Mouse (Mus musculus) heart, embryonic 12.5 days (tissue): ENCODE results near the gene Zfp961. TPM values are rescaled to one million over a fixed set of nuclear protein-coding genes. Genes with fewer than 3 reads are reported as not detected.
A peak's percentile ranks its signal among the peaks of the same experiment; 100 is the strongest.
"Not testable (repeated sequence)": the region's sequence is repeated elsewhere in the genome, so short reads cannot be mapped to it uniquely, and the experiment has no call there.

Experiments
- ATAC-seq: fragments of 200-750 bp; cut with Nextera tagmentation; 2 replicates; pipeline ENCODE4 v1.8.0; 2017; ENCODE audit warnings: moderate TSS enrichment, moderate library complexity; ENCODE audit not compliant: insufficient number of reproducible peaks, low FRiP score
- H3K27ac ChIP-seq: fragments of 300-500 bp; sonication (generic); 2 replicates; pipeline ENCODE4 v1.5.1; 2016; ENCODE audit warnings: mild to moderate bottlenecking, moderate library complexity; ENCODE audit not compliant: poor library complexity, severe bottlenecking
- H3K27me3 ChIP-seq: fragments of 300-500 bp; sonication (generic); replicated peaks from 2 replicates; pipeline ENCODE4 v1.6.1; 2016; ENCODE audit warnings: mild to moderate bottlenecking, moderate library complexity
- H3K36me3 ChIP-seq: fragments of 300-500 bp; sonication (generic); 2 replicates; pipeline ENCODE4 v1.6.1; 2016; ENCODE audit warnings: mild to moderate bottlenecking, moderate library complexity
- H3K4me1 ChIP-seq: fragments of 300-500 bp; sonication (generic); replicated peaks from 2 replicates; pipeline ENCODE4 v1.6.1; 2016; ENCODE audit warnings: mild to moderate bottlenecking
- H3K4me2 ChIP-seq: fragments of 300-500 bp; sonication (generic); 2 replicates; pipeline ENCODE4 v1.6.1; 2016; ENCODE audit warnings: mild to moderate bottlenecking, moderate library complexity
- H3K4me3 ChIP-seq: fragments of 300-500 bp; sonication (generic); 2 replicates; pipeline ENCODE4 v1.5.1; 2016; ENCODE audit warnings: mild to moderate bottlenecking
- H3K9ac ChIP-seq: fragments of 300-500 bp; sonication (generic); 2 replicates; pipeline ENCODE4 v1.6.1; 2016; ENCODE audit warnings: mild to moderate bottlenecking, moderate library complexity
- H3K9me3 ChIP-seq: fragments of 300-500 bp; sonication (generic); replicated peaks from 2 replicates; pipeline ENCODE4 v1.6.1; 2016; ENCODE audit warnings: mild to moderate bottlenecking, moderate library complexity
- WGBS: fragments of 180-500 bp; shearing (Covaris S2); methylation state at CpG from one replicate; pipeline ENCODE4 v1.1.7; 2016; 5-methylcytosine and 5-hydroxymethylcytosine counted together
- polyA plus RNA-seq: library from polyadenylated mRNA; unstranded; fragments of >200 nt; fragmentation: Nextera tagmentation; extraction: Ambion mirVana; gene quantifications from 2 replicates; pipeline ENCODE4 v1.2.1, GENCODE M21; 2016

The Zfp961 gene
- polyA plus RNA-seq, 1 experiment from 2014 or later: 14.9 TPM

DNA sequence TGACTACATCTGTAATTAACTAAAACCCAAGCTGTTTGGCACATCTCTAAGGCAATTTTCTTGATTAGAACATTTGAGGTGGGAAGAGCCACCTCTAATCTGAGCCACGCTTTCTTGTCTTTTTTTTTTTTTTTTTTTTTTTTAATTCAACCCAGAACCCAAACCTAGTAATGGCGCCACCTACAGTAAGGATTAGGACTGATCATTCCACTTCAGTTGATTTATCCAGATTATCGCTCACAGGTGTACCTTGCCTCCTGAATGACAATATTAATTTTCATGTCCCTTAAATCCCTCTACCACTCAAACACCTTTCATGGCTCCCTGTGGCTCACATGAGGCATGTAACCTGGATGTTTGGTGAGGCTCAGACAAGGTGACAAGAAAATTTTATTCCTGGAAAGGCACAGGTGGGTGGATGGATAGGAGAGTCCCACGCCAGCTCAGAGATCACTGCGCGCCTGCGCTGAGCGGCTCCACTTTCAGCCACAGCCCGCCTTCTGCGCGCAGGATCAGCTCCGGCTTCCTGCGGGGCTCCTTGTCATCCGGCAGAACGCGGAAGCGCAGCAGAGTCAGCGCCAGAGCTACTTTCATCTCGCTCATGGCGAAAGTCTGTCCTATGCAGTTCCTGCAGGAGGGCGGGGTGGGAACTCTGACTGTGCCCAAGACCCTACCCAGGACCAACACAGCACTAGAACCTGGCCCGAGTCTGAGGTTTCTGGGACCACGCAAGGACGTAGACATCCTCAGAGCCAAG lies 37.5 kb downstream of the Zfp961 start:
- peak; percentile 69 for ATAC-seq
- H3K27ac ChIP-seq: no peak overlapping the region
- no peaks in the 10 kb centered on the region for H3K4me1 ChIP-seq
- H3K4me3 ChIP-seq: peak overlapping the region; percentile 57
- peak overlapping the region; percentile 64 for H3K9ac ChIP-seq
- H3K36me3 ChIP-seq: no peaks in the 10 kb centered on the region
- H3K9me3 ChIP-seq: no peaks in the 10 kb centered on the region; the same call in 1 of the 2 replicates
- peak overlapping the region; percentile 75 for H3K4me2 ChIP-seq
- WGBS: 9% methylated on average over 24 of the region's 24 CpGs
- no peaks in the 10 kb centered on the region for H3K27me3 ChIP-seq

- no peak for ATAC-seq
- no peaks in the 10 kb centered on the region; the same call in 1 of the 2 replicates for H3K9me3 ChIP-seq
- H3K4me3 ChIP-seq: peak overlapping the region; percentile 57
Observed at GRCm38 (mm10) chr8:71988867-71989599, 38.2 kb downstream of the Zfp961 start.

GRCm38 (mm10) chr8:71999434-71999833 lies 48.6 kb downstream of the Zfp961 start:
- WGBS: 42% methylated on average over 1 of the region's 1 CpGs
- H3K27me3 ChIP-seq: no peaks in the 10 kb centered on the region
- no peaks in the 10 kb centered on the region for H3K9me3 ChIP-seq
- H3K4me1 ChIP-seq: no peaks in the 10 kb centered on the region
- H3K27ac ChIP-seq: no peak overlapping the region
- no peaks in the 10 kb centered on the region for H3K36me3 ChIP-seq
- H3K9ac ChIP-seq: no peak overlapping the region
- H3K4me3 ChIP-seq: no peak overlapping the region
- no peak overlapping the region for H3K4me2 ChIP-seq
- no peak for ATAC-seq

More at GRCm38 (mm10) chr8:71988867-71989599, 38.2 kb downstream of the Zfp961 start:
- Histone ChIP-seq H3K27me3 (no peaks in the 10 kb centered on the region), H3K36me3 (no peaks in the 10 kb centered on the region), H3K4me2 (peak overlapping the region; percentile 75), H3K4me1 (no peaks in the 10 kb centered on the region), H3K9ac (peak overlapping the region; percentile 64), H3K27ac (no peak overlapping the region)
- 54% methylated on average over 13 of the region's 13 CpGs for WGBS

GRCm38 (mm10) chr8:72000223-72000622 lies 49.4 kb downstream of the Zfp961 start:
- Histone ChIP-seq H3K36me3 (no peaks in the 10 kb centered on the region), H3K4me3 (no peak overlapping the region), H3K9ac (no peak overlapping the region), H3K9me3 (0 out of 2 replicates have a peak, but pooled peaks cover 3% of the 10 kb centered on the region), H3K27ac (no peak overlapping the region), H3K27me3 (no peaks in the 10 kb centered on the region), H3K4me2 (no peak overlapping the region), H3K4me1 (no peaks in the 10 kb centered on the region)
- WGBS: 62% methylated on average over 3 of the region's 3 CpGs
- ATAC-seq: no peak

GRCm38 (mm10) chr8:72002942-72003341 lies 52.1 kb downstream of the Zfp961 start:
- Histone ChIP-seq H3K4me2 (no peak overlapping the region), H3K4me1 (no peaks in the 10 kb centered on the region), H3K36me3 (no peaks in the 10 kb centered on the region), H3K27ac (no peak overlapping the region), H3K9ac (no peak overlapping the region), H3K9me3 (0 out of 2 replicates have a peak, but pooled peaks cover 5% of the 10 kb centered on the region), H3K4me3 (no peak overlapping the region), H3K27me3 (no peaks in the 10 kb centered on the region)
- no peak for ATAC-seq

DNA sequence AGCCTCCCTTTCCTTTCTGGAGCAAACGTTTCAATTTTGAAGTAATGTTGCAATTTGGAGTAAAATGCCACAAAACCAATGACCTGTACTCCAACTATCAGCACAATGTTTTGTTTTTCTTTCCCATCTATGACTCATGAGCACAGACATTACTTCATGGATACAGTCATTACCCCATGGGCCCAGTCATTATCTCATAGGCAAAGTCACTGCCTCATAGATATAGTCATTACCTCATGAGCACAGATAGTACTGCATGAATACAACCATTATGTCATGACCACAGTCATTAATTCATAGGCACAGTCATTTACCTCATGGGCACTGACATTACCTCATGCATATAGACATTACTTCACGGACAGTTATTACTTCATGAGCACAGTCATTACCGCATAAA lies 55.1 kb downstream of the Zfp961 start:
- Histone ChIP-seq H3K4me3 (no peak overlapping the region), H3K9me3 (0 out of 2 replicates have a peak, but pooled peaks cover 5% of the 10 kb centered on the region), H3K4me1 (no peaks in the 10 kb centered on the region), H3K36me3 (no peaks in the 10 kb centered on the region), H3K9ac (no peak overlapping the region), H3K4me2 (no peak overlapping the region), H3K27ac (no peak overlapping the region), H3K27me3 (no peaks in the 10 kb centered on the region)
- ATAC-seq: no peak
- 71% methylated on average over 3 of the region's 3 CpGs for WGBS

- H3K9me3 ChIP-seq: 0 out of 2 replicates have a peak, but pooled peaks cover 5% of the 10 kb centered on the region
- no peak overlapping the region for H3K4me3 ChIP-seq
- no peak for ATAC-seq
- H3K4me2 ChIP-seq: no peak overlapping the region
- H3K27me3 ChIP-seq: no peaks in the 10 kb centered on the region
- H3K36me3 ChIP-seq: no peaks in the 10 kb centered on the region
- no peak overlapping the region for H3K9ac ChIP-seq
- WGBS: 75% methylated on average over 1 of the region's 1 CpGs
- H3K27ac ChIP-seq: no peak overlapping the region
- H3K4me1 ChIP-seq: no peaks in the 10 kb centered on the region
Observed at GRCm38 (mm10) chr8:72006763-72007162, 55.9 kb downstream of the Zfp961 start.

DNA sequence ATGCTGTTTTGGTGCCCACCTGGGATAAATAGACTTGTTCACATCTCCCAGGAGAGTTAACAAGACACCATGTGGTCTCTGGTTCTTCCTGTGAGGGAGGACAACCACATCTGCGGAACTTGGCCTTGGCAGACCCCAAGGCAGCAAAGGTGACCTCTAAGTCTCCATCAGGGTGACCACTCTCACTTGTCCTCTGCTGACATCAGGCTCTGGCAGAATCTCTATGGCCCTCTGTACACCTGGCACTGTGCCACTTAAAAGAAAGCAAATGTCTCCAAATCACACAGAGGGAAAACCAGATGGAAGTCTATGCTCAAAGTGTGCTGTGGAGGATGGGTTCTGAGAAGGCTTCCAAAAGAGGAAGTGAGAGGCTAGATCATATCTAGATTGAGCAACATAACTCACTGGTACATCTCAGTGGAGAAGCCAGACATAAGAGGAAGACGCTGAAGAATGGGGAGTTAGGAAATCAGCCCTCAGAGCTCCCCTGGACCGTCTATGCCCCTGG lies 57.4 kb downstream of the Zfp961 start:
- ATAC-seq: no peak
- Histone ChIP-seq H3K36me3 (no peaks in the 10 kb centered on the region), H3K9ac (no peak overlapping the region), H3K4me2 (no peak overlapping the region), H3K4me1 (no peaks in the 10 kb centered on the region), H3K4me3 (no peak overlapping the region), H3K27me3 (no peaks in the 10 kb centered on the region), H3K27ac (no peak overlapping the region), H3K9me3 (0 out of 2 replicates have a peak, but pooled peaks cover 5% of the 10 kb centered on the region)
- WGBS: 59% methylated on average over 3 of the region's 3 CpGs

- no peak within 1 kb of the TSS for H3K9ac ChIP-seq
- H3K4me1 ChIP-seq: no peaks in the 10 kb centered on the region
- H3K4me3 ChIP-seq: no peak within 1 kb of the TSS
- 0 out of 2 replicates have a peak, but pooled peaks cover 5% of the 10 kb centered on the region for H3K9me3 ChIP-seq
- no peak within 1 kb of the TSS for H3K27ac ChIP-seq
- H3K27me3 ChIP-seq: no peaks in the 10 kb centered on the region
- no peak for ATAC-seq
- WGBS: 58% methylated on average over 3 of the region's 3 CpGs
- no peaks in the 10 kb centered on the region for H3K36me3 ChIP-seq
- no peak within 1 kb of the TSS for H3K4me2 ChIP-seq
Observed at GRCm38 (mm10) chr8:72009473-72009872, 58.6 kb downstream of the Zfp961 start, which contains the start of gene Cyp4f18. Gene Cyp4f18, minus strand, starts transcription at chr8:72009626.

DNA sequence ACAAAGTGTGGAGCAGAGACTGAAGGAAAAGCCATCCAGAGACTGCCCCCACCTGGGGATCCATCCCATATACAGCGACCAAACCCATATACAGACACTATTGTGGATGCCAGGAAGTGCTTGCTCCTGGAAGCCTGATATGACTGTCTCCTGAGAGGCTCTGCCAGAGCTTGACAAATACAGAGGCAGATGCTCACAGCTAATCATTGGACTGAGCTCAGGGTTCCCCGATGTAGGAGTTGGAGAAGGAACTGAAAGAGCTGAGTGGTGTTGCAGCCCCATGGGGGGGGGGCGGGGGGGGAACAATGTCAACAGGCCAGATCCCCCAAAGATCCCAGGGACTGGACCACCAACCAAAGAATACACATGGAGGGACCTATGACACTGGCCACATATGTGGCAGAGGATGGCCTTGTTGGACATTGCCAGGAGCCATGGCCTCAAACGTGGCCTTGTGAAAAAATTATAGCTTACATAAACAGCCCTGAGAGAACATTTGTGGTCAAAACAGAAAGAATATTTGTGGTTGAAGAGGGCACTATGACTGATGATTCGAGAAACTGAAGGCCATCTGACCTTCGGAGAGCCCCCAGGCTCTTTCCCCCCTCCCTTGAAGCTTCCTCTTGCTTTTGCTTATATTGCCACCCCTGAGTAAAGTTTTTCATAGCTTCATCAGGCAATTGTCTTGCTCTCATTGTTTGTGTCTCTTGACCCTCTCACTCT lies 62.8 kb downstream of the Zfp961 start:
- not testable (repeated sequence) for H3K9ac ChIP-seq, H3K27me3 ChIP-seq, H3K36me3 ChIP-seq, H3K9me3 ChIP-seq, ATAC-seq, H3K4me1 ChIP-seq, H3K4me2 ChIP-seq, H3K27ac ChIP-seq, H3K4me3 ChIP-seq
- WGBS: 64% methylated on average over 6 of the region's 6 CpGs

GRCm38 (mm10) chr8:72017339-72017738 lies 66.5 kb downstream of the Zfp961 start:
- H3K4me3 ChIP-seq, H3K4me2 ChIP-seq, H3K27ac ChIP-seq, H3K9me3 ChIP-seq, H3K36me3 ChIP-seq, ATAC-seq, H3K27me3 ChIP-seq, H3K4me1 ChIP-seq, H3K9ac ChIP-seq: not testable (repeated sequence)
- 48% methylated on average over 2 of the region's 2 CpGs for WGBS
